Mouse (Mus musculus) 3T3-L1 (cell line): ENCODE data around the gene E130309D02Rik.

ENCODE experiments used
- DNase-seq: peaks from one replicate; pipeline ENCODE4 v3.0.0-alpha.2; 2015; ENCODE audit warnings: low read depth, low spot score

Gene E130309D02Rik

DNA sequence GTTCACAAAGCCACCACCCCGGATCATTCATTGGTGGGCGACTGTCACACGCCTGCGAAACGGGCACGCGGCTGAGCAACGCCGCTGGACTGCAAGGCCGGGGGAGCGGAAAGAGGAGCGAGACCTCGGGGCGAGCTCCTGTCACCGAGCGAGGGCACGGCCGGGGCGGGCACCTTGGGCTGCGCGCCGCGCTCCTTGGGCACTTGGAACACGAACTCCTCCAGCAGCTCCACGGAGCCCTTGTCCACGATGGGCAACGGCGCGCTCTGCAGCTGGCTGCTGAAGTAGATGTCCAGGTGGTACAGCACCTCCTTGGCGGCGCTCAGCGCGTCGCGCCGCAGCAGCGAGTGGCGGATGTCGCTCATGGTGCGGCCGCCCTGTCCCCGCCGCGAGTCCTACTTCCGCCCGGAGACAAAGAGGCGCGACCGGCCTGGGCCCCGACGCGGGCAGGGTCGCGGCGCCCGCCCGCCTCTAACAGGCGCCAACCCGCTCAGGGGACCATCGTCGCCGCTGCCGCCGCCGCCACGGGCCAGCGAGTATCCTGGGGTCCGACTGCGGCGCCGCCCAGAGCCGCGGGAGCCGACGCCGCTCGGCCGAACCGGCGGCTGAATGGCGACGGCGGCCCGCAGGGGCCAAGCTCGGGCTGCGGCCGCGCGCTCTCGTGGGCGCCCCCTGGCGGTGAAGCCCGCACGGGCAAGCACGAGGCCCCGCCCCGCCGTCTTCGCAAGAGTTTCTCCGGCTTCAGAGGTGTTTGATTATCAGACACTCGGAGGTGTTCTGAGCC, at the start of gene E130309D02Rik:
Gene E130309D02Rik, minus strand, starts transcription at position 631 of the 784 bp plus-strand sequence.
- DNase-seq = peak; percentile 73

DNA sequence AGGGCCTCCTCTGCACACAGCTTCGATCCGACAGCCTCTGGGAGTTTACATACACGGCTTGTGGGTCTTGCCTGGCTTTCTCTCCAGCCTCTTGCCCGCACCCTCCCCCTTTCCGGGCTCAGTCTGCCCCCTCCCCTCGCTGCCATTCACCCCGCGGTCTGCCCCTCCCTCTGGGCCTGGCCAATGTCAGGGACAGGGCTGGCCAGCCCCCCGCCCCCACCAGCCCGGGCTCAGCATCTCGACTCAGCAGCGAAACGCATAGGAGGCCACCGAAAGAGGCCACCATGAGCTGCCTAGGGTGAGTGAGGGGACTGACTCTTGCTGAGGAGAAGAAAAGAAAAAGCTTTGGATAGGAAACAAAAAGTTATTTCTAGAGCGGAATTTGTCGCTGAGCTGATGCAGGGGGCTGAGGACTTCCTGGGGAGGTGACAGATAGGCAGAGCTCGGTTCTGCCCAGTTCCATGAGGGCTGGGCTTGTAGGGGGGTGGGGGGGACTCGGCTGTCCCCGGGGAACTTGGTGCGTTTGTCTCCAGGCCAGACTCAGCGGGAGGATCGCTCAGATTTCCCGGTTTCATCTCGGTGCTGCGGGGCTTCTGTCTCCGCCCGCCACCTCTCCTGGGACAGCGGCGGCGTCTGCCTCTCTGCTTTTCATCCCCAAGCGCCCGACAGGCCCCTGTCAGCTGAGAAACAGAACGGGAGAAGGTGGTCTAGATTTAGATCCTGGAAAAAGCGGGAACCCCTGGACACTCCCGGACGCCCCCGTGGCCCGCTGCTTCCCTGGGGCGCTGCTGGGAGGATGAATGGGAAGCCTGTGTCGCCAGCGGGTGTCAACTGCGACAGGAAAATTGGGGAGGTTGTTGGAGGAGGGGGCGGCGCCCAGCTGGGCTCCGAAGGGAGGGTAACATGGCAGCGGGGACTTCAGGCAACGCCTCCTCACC, 48.8 kb upstream of the E130309D02Rik start:
- DNase-seq = no peak

DNA sequence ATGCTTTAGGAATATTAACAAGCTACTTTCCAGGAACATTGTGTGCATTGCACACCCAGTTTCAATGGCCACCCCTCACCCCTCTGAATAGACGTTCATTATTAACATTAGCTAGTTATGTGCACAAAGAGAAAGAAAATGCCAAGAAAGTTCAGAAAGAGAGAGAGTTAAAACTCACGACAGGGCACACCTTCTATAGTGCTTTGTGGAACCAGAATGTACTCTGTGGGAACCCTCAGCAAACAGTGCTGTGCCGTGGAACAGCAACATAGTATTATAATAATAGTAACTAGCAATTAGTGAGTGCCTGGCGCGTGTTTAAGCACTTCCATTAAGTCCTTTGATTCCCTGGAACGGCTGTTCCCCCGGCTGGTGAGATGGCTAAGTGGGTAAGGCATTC, 46.3 kb upstream of the E130309D02Rik start:
- no peak for DNase-seq

DNA sequence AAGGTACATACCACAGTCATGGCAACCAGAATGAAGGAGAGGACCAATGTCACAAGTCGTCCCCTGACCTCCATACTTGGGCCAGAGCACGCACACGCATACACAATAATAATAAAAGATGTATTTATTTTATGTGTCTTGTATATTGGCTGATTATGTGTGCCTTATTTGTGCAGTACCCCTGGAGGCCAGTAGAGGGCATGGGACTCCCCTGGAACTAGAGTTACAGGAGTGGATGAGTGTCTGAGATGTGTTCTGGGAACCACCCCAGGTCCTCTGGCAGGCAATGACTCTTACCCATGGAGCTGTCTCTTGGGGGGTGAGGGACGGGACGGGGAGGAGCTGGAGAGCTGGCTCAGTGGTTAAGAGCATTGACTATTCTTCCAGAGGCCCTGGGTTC, 44.8 kb upstream of the E130309D02Rik start:
- DNase-seq = peak; percentile 56

DNA sequence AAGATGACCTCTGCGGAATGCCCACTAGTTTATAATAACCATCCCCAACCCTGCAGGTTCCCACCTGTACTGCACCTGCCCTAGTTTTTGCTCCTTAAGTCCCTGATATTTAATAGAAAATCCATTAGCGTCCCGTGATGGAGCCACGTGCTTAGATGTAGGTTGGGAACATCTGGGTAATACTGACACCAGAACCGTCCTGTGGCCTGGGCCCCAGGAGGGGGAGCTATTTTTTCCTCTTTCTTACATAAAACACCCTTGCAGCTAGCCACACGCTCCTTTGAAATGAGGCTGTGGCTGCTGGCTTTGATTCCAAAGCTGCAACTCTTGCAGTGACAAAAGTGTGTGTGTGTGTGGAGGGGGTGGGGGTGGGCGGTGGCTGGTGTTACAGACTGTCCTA, 44.1 kb upstream of the E130309D02Rik start:
- DNase-seq = peak; percentile 7

DNA sequence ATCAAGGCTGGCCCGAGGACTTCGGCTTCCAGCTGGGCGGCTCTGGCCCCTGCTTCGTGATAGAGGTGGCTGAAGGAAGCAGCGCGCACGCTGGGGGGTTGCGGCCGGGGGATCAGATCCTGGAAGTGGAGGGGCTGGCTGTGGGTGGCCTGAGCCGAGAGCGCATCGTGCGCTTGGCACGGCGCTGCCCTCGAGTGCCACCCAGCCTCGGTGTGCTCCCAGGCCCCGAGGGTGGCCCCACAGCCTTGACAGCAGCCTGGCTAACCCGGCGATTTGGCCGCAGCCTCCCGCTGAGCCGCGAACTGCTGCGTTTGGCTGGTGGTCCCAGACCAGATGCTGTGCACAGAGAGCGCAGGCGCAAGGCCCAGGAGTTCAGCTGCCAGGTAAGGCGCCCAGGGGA, 42.4 kb upstream of the E130309D02Rik start:
- no peak for DNase-seq

DNA sequence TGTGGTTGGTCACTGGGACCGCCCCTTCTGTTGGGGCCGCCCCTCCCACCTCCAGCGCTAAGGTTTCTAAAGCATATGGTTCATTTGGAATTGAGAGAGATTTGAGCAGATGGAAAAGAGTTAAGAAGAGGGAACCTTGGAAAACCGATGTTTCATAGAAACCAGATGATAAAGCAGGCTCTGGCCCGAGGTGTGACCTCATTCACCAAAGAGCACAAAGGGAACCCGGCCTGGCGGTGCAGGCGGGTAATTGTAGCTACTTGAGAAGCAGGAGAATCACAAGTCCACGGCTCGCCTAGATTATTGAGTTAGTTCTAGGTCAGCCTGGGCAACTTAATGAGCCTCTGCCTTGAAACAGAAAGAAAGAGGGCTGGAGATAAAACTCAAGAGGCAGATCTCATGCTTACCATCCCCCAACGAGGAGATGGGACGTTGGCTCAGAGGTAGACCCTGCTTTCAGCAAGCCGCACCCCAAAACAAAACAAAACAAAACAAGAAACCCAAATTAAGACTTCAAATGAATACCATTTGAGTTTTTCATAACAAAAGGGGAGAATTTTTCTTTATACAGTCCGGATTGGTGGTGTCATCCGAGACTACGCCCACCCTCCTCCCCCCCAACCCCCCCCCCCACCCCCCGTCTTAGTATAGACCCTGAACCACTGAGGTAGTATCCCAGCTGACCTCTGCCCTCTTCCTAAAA, 41.7 kb upstream of the E130309D02Rik start, which contains the start of gene Grid2ip:
Gene Grid2ip, plus strand, starts transcription at position 653 of the 703 bp plus-strand sequence.
- peak; percentile 5 for DNase-seq

DNA sequence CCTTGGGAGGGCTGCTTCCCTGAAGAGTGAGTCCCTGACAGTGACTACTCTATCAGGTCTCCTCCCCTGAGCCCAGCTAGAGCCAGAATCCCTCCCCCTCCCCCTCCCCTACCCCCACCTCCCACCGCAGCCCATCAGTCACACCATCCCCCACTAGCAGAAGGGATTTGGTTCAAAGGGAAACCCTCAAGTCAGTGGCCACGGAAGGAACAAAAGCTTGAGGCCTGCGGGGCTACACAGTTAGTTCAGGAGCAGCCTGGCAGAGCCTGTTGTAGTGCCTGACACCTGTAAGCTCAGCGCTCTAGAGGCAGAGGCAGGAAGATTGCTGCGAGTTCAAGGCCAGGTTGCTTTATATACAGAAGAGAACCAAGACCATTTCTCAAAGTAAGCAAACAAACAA, 40.9 kb upstream of the E130309D02Rik start:
- DNase-seq = no peak

DNA sequence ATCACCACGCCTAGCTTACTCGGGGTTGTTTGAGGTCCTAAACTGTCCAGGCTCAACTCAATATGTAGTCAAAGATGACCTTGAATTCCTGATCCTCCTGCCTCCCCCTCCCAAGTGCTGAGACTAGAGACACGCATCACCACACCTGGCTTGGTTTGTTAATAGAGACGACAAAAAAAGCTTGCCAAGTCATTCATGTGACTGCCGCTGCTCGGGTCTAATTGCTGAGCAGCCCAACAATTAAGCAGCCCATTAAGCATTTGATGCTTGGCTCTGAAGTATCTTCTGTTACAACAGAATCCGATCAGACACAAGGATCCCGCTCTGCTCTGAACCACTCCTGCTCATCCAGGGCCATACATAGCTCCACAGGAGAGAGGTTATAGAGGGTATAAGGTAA, 31.2 kb upstream of the E130309D02Rik start:
- DNase-seq = no peak

DNA sequence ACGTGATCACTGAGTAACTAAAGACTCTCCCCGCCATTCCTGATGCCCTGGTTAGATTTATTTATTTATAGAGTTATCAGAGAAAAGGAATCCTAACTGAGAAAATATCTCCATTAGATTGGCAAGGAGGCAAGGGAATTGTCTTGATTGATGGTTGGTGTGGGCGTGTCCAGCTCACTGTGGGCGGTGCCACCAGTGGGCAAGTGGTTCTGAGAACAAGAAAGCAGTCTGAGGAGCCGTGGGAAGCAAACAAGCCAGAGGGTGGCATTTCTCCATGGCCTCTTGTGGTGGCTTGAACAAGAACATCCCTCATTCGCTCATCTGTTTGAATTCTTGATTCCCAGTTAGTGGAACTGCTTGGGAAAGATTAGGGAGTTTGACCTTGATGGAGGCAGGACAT, 24.4 kb upstream of the E130309D02Rik start:
- no peak for DNase-seq

DNA sequence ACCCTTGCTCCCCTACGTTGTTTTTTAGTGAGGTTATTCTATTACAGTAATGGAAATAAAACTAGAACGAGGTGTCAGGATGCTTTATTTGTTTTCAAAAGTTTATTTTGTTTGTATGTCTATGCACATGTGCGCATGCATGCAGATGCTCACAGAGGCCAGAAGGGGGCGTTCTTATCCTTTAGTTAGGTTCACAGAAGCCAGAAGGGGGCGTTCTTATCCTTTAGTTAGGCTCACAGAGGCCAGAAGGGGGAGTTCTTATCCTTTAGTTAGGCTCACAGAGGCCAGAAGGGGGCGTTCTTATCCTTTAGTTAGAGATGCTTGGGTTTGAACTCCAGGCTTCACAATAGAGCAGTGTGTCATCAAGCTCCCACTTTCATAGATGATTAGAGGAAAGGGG, 21.4 kb upstream of the E130309D02Rik start:
- peak; percentile 32 for DNase-seq

DNA sequence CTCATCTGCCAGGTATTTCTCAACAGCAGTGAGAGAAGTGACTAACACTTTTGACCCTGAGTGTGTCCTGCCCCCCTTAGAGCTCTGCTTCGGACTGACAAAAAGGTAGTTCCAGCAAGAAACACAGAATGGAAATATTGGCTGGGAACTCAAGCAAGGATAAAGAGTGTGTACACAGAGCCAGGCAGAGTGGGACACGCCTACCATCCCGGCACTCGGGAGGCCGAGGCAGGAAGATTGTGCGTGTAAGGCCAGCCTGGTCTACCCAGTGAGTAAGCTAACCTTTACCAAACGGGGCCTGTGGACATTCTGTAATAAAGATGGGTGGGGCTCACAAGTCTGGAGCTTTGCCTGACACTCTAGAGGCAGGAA, 19.9 kb upstream of the E130309D02Rik start:
- DNase-seq = no peak

DNA sequence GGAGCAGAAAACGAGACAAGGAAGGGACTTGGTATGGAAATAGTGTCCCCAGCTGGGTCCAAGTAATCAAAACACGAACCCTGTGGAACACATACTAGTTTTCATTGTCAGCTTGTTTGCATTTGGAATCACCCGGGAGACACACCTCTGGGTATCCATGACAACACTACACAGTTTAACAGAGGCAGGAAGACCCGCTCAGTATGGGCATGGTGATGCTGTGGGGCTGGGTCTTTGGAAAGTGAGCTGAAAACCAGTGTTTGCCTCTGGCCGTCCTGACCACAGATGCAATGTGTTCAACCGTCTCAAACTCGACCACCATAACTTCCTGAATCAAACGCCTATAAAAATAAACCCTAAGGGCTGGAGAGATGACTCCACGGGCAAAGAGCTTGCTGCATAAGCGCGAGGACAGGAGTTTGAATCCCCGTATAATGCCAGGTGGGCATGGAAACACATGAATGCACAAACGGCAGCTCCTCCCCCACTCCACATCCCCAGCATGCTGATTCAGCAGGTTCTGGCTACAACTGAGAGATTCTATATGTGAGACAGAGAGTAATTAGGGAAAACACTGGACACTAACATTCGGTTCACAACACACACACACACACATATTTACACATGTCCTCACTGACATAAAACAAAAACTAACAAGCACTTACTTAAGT, 19.4 kb upstream of the E130309D02Rik start:
- no peak for DNase-seq

DNA sequence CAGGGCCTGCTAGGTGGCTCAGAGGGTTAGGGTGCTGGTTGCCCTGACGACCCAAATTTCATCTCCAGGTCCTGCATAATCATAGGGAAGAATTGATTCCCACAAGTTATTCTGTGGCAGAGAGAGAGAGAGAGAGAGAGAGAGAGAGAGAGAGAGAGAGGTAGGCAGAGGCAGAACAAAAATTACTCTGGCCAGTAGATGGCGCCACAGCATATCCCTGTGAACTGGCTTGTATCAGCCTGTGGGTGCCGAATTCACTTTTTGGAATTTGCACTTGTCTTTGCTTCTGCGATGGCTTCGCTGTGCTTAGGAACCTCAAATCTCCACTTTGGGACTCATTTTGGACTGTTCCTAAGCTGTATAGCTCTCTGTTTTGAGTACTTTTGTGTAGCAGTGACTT, 18.7 kb upstream of the E130309D02Rik start:
- DNase-seq = peak; percentile 92

DNA sequence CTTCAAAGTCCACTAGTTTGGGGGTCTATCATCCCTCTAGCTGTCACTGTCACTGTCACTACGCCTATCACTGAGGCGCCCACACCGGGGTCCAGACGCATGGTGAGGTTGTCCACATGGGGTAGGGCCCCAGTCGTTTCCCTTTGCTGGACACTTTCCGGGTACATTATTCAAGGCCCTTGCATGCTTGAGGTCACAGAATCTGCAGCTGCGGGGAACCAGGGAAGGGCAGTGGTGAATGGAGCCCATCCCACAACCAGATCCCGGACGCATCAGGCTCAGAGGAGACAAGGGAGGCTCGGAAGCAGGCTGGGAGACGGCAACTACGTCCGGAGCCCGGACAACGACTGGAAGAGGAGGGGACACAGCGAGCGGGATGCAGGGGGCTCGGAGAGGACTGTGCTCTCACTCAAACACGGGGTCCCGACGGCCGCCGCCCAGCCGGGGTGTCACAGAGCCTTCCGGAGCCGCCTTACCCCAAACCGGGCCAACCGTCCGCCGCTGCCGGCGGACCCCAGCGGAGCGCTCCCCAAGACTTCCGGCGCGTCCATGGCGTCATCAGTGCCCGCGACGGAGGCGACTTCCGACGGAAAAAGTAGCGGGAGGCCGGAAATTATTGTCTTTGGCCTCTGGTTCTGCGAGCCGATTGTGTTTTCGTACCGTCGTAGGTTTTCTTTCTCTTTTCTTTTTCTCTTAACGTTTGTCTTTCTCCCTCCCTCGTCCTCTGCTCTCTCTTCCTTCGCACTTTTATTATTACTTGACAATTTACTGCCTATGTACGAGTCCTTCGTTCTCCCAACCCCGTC, 13.7 kb upstream of the E130309D02Rik start, which contains the start of gene Zdhhc4:
Gene Zdhhc4, minus strand, starts transcription at position 567 of the 806 bp plus-strand sequence.
- peak; percentile 85 for DNase-seq

DNA sequence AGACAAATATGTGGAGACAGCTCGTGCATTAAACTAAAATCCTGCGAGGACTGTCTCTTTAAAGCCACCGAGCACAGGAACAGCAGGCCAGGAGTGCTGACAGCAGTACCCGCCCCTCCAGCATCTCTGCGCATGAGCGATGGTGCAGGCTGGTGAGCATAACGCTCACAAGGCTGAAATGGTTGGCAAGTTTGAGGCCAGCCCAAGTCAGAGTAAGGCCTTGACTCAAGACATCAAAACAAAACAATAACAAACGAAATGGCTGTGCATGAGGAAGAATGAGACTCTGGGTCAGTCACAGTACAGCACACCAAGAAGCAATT, 2.1 kb upstream of the E130309D02Rik start:
- DNase-seq = no peak

DNA sequence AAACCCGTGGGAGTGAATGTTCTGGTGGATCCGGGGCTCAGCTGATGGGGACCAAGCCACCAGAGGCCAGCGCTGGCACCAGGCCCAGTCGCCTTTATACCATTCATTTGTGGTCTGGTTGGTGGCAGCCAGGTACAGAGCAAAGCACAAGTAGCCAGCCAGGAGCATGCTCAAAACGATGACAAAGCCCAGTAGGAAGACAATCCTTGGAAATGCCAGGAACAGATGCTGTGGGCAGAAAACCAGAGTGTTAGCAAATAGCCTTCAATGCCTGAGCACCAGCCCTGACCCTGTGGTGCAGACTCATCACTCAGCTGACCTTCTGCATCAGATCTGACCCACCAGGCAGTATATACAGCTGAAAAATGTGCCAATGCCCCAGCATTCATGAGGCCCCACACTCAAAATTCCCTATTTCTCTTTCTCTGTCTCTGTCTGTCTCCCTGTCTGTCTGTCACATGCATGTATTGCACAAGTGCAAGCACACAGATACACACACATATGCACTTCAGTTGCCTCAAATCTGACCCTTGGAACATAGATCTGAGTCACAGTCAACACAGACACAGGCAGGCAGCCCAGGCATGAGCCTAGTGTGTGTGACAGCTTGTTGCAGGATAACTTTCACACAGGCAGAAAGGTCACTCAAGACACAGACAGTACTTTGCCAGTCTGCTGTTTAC, 1.6 kb upstream of the E130309D02Rik start:
- no peak for DNase-seq

DNA sequence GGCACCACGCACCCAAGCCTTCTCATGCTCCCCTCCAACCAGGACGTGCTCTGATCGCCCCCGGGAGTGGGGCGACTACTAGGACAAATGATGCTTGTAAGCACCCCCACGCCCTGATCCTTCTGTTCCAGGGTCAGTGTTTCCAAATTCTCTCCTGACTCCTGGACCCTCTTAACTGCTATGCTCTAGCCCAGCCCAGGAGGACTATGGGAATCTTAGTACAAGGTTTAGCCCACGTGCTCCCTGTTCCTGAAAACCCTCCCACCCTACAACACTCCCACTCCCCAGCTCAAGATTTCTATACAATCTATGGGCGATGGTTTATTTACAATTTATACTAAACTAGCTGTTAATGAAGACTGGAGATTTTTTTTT, 341 bp upstream of the E130309D02Rik start:
- DNase-seq = no peak

DNA sequence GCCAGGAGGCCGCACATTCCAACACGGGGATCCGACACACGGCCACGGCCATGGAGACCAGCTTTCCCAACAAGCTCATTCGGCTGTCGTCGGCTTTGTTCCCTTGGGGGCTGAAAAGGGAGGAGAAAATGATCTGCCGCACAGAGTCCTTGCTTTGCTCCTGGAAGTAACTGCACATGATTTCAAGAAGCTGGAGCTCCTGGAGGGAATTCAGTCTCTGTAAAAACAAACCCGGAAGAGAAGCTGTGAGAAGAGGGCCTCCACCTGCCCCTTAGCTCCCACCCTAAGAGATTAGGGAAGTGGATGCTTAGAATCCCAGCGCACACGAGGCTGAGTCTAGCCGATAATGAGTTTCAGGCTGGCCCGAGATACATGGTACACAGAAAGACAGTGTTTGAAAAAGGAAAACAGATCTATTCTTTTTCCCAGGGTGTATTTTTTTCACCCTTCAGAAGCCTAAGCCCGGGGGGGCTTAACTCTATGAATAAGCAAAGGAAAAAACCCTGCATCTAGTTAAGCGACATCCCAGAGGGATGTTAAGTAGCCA, 904 bp downstream of the E130309D02Rik start:
- no peak for DNase-seq

DNA sequence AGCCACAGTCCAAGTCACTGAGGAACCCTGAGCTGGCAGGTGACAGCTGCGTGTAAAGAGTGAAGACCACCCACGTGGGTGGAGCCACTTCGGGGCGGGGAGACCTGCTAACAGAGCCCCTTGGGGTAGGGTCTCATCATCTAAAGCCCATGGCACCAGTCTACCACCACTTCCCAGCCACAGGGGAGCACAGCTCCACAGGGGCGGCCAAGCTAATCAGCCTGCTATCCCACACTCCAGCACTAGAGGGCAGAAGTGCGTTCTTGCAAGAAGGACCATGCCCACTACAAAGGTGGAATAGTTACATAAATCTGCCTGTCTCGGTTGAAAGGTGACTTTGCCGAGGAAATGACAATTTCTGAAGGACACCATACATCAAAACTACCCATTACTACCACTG, 3.3 kb downstream of the E130309D02Rik start:
- peak; percentile 86 for DNase-seq
